Mouse (Mus musculus) limb, embryonic 15.5 days (tissue): ENCODE data around the gene Fam173b. TPM values are rescaled to one million over a fixed set of nuclear protein-coding genes. Genes with fewer than 3 reads are reported as not detected.

Experiments used
- ATAC-seq: fragments of 200-750 bp; cut with Nextera tagmentation; 2 replicates; pipeline ENCODE4 v1.8.0; 2017; ENCODE audit warnings: low read depth, moderate TSS enrichment; ENCODE audit not compliant: insufficient number of reproducible peaks, low FRiP score, low TSS enrichment
- H3K27ac ChIP-seq: fragments of 300-500 bp; sonication (generic); 2 replicates; pipeline ENCODE4 v1.5.1; 2015; ENCODE audit warnings: moderate library complexity, mild to moderate bottlenecking, inconsistent platforms
- H3K27me3 ChIP-seq: fragments of 300-500 bp; sonication (generic); 2 replicates; pipeline ENCODE4 v1.6.1; 2015; ENCODE audit warnings: inconsistent platforms
- H3K36me3 ChIP-seq: fragments of 300-500 bp; sonication (generic); 2 replicates; pipeline ENCODE4 v1.6.1; 2015; ENCODE audit warnings: inconsistent platforms
- H3K4me1 ChIP-seq: fragments of 300-500 bp; sonication (generic); 2 replicates; pipeline ENCODE4 v1.6.1; 2015; ENCODE audit warnings: inconsistent platforms
- H3K4me2 ChIP-seq: fragments of 300-500 bp; sonication (generic); 2 replicates; pipeline ENCODE4 v1.6.1; 2015; ENCODE audit warnings: mild to moderate bottlenecking, inconsistent platforms
- H3K4me3 ChIP-seq: fragments of 300-500 bp; sonication (generic); 2 replicates; pipeline ENCODE4 v1.5.1; 2015; ENCODE audit warnings: mild to moderate bottlenecking, inconsistent platforms
- H3K9ac ChIP-seq: fragments of 300-500 bp; sonication (generic); 2 replicates; pipeline ENCODE4 v1.6.1; 2015; ENCODE audit warnings: inconsistent platforms
- H3K9me3 ChIP-seq: fragments of 300-500 bp; sonication (generic); 2 replicates; pipeline ENCODE4 v1.6.1; 2016; ENCODE audit warnings: inconsistent platforms
- WGBS: fragments of 180-500 bp; shearing (Covaris S2); methylation state at CpG from one replicate; pipeline ENCODE4 v1.1.7; 2015; 5-methylcytosine and 5-hydroxymethylcytosine counted together
- polyA plus RNA-seq: library from polyadenylated mRNA; unstranded; fragments of >200 nt; fragmentation: Nextera tagmentation; extraction: Ambion mirVana; gene quantifications from 2 replicates; pipeline ENCODE4 v1.2.1, GENCODE M21; 2015

Fam173b gene
- polyA plus RNA-seq = 12.5 and 14.3 TPM in 2 replicates

DNA sequence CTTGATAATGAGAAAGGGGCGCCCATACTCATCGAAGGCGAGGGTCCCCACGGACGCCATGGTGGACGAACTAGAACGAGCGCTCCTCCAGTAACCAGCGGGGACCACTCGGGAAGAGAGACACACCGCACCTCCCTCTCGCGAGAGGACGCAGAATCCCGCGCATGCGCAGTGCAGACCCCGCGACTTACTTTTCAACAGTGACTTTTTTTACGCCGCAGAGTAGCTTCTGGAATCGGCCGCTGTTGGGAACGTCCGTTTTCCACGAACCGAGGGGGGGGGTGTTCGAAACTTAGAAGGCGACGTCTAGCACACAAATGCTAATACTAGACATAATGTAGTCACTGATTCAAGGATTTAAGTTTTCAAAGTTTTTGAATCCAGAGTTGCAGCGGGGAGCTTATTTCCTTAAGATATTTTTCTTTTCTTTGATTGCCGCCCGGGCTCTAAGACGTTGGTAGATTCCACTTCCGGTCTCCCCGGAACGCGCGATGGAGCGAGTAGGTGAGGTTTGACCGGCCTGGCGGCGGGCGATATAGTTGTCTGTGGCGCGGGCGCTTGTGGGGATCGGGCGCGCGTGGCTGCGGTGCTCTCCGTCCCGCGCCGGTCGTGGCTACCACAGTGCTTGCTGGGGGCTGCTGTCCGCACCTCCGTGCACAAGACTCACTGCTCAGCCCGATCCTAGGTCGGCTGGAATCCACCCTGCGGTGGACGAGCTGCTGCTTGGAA is at the start of gene Fam173b, which contains the start of gene Cct5:
Gene Fam173b (plus strand): TSS at position 207 of the 729 bp plus-strand sequence.
Gene Cct5 (minus strand): TSS at position 159 of the 729 bp plus-strand sequence.
- H3K27me3 ChIP-seq = no peaks in the 10 kb centered on the region
- peaks cover 22% of the 10 kb centered on the region for H3K4me1 ChIP-seq
- under 1% methylated on average over 63 of the region's 63 CpGs for WGBS
- H3K27ac ChIP-seq = peak within 1 kb of the TSS; percentile 97
- no peaks in the 10 kb centered on the region for H3K9me3 ChIP-seq
- peak within 1 kb of the TSS; percentile 83 for H3K9ac ChIP-seq
- H3K4me3 ChIP-seq = peak within 1 kb of the TSS; percentile 74
- peak; percentile 85 for ATAC-seq
- H3K4me2 ChIP-seq = peak within 1 kb of the TSS; percentile 84
- H3K36me3 ChIP-seq = peaks cover 6% of the 10 kb centered on the region; the same call in 1 of the 2 replicates

DNA sequence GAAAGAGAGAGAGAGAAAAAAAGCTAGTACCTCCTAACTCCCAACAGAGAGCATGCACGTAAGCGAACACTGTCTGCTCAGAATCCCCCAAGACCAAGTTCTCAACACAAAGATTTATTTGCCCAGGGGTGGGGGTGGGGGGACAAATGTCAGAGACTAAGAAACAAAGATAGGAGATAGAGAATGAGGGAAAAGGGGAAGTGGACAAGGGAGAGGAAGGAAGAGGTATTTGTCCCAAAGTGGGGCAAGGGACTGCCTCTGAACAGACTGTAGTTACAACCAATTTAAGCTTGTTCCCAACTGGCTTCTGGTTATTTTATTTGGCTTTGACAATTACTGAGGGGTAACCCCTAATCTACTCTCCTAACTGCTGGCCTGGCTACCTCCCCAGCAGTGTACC is 46.8 kb upstream of the Fam173b start:
- Histone ChIP-seq H3K27ac (no peak overlapping the region), H3K4me1 (no peaks in the 10 kb centered on the region), H3K9ac (no peak overlapping the region), H3K36me3 (no peaks in the 10 kb centered on the region), H3K27me3 (no peaks in the 10 kb centered on the region), H3K9me3 (no peaks in the 10 kb centered on the region), H3K4me2 (no peak overlapping the region), H3K4me3 (no peak overlapping the region)
- WGBS = 87% methylated on average over 2 of the region's 2 CpGs
- no peak for ATAC-seq

DNA sequence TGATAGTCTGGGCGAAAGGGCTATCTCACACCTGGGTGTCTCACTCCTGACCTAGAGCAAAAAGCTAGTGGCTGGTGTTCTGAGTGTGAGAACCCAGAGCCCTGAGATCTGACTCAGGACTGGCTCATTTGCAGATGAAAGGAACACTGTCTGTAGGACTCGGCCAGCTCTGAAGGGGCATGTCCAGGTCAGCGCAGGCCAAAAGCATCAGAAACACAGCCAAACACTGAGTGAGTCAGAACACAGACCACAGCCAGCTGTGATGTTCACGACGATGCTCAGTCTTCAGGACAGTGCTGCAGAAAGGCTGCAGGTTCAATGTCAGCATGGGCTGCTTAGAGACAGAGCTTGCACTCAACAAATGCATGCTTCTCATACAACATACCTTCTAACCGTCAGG is 40.3 kb upstream of the Fam173b start:
- no peak overlapping the region for H3K4me2 ChIP-seq
- 83% methylated on average over 6 of the region's 6 CpGs for WGBS

DNA sequence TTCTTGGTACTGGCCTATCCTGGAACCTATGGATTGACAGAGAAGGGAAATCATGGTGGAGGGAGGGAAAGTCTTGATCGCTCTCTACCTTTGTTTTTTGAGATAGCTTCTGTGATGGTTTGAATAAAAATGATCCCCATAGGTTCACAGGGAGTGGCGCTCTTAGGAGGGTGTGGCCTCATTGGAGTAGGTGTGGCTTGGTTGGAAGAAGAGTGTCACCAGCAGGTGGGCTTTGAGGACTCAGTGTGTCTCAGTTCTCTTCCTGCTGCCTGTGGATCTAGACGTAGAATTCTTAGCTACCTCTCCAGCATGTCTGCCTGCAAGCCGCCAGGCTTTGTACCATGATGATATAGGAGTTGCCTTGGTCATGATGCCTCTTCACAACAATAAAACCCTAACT is 39.7 kb upstream of the Fam173b start:
- H3K9ac ChIP-seq = no peak overlapping the region
- ATAC-seq = no peak
- no peaks in the 10 kb centered on the region for H3K27me3 ChIP-seq
- H3K4me3 ChIP-seq = no peak overlapping the region
- no peak overlapping the region for H3K4me2 ChIP-seq
- H3K4me1 ChIP-seq = peaks cover 7% of the 10 kb centered on the region; the same call in 1 of the 2 replicates
- no peaks in the 10 kb centered on the region for H3K9me3 ChIP-seq
- H3K27ac ChIP-seq = no peak overlapping the region
- no peaks in the 10 kb centered on the region for H3K36me3 ChIP-seq
- 91% methylated on average over 4 of the region's 4 CpGs for WGBS

More for the DNA sequence above, 40.3 kb upstream of the Fam173b start:
- H3K9me3 ChIP-seq = no peaks in the 10 kb centered on the region
- peaks cover 7% of the 10 kb centered on the region; the same call in 1 of the 2 replicates for H3K4me1 ChIP-seq
- no peak overlapping the region for H3K9ac ChIP-seq
- H3K4me3 ChIP-seq = no peak overlapping the region
- H3K27me3 ChIP-seq = no peaks in the 10 kb centered on the region
- no peaks in the 10 kb centered on the region for H3K36me3 ChIP-seq
- ATAC-seq = no peak
- no peak overlapping the region for H3K27ac ChIP-seq

DNA sequence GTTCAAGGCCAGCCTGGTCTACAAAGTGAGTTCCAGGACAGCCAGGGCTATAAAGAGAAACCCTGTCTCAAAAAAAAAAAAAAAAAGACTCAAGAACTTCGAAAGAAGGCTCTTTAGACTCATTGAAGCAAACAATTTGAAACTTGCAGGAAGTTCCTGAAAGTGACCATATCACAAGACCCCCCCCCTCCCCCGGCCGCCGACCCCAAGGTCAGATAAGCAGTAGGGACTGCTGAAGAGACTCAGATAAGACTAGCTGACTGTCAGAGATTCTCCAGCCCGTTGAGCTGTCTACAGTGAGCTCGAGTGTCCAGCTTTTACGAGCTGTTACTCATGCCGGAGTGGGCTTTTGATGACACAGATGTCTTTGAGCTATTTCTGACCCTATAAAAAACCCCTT is 38.8 kb upstream of the Fam173b start:
- Histone ChIP-seq H3K9me3 (no peaks in the 10 kb centered on the region), H3K36me3 (no peaks in the 10 kb centered on the region), H3K9ac (no peak overlapping the region), H3K4me3 (no peak overlapping the region), H3K27me3 (no peaks in the 10 kb centered on the region), H3K27ac (no peak overlapping the region), H3K4me2 (no peak overlapping the region), H3K4me1 (peaks cover 7% of the 10 kb centered on the region; the same call in 1 of the 2 replicates)
- WGBS = 59% methylated on average over 8 of the region's 8 CpGs
- no peak for ATAC-seq

DNA sequence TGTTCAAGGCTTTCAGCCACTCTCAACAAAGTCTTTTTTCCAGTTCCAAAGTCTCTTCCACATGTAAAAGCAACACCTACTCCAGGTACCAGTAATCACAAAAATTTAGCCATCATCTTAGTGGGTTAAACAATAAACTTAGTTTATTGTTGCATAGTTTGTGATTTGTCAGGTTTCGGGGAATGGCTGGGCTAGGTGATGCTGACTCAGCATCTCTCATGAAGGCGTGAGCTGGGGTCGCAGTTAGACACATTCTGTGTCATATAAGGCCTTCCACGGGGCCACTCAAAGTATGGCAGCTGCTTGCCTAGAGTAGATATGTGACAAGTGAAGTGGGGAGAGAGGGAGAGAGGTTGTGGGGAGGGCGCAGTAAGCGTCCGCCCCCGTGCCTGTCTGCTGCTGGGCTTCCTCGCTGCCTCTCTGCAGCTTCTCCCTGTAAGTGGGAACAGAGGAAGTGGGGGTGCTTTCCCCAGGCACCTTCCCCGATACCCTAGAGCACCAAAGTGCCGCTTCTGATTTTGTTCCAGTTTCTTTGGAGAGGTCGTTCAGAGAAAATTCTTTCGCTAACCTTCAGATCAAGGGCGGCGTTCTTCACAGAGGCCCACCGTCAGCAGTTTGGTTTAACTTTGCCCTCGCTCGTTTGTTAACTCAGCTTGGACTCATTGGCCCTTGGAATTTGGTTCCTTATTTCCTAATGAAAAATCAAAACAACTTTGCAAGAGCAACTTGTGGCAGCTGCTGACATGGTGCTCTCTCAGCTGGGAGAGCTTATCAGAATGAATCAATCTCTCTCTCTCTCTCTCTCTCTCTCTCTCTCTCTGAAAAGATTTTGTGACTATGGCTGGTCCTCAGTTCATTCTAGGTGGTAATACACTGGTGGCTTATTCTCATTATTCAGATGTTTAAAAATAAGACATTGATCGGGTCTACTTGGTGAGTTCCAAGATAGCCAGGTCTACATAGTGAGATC is 37.8 kb upstream of the Fam173b start:
- H3K9me3 ChIP-seq = no peaks in the 10 kb centered on the region
- no peaks in the 10 kb centered on the region for H3K36me3 ChIP-seq
- no peak overlapping the region for H3K9ac ChIP-seq
- no peak overlapping the region for H3K27ac ChIP-seq
- ATAC-seq = no peak
- H3K27me3 ChIP-seq = no peaks in the 10 kb centered on the region
- H3K4me3 ChIP-seq = no peak overlapping the region
- H3K4me2 ChIP-seq = no peak overlapping the region
- peaks cover 12% of the 10 kb centered on the region for H3K4me1 ChIP-seq
- 49% methylated on average over 19 of the region's 19 CpGs for WGBS

DNA sequence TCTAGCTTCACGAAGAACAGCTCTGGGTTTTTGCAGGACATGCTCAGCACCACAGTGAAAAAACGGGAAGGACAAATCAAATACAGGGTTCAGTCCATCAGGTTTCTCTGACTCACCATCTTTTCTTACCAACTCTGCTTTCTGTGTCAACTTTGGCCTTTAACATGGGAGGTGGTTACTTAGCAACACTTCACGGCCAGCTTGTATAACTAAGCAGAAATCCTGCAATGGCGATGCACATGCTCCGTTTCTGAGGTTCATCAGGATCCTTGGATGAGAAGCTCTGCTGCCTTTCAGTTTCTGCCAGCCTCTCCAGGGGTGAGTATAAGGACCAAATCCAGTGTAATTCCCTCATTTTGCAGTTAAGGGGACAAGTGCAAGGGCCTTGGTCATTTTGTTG is 36.5 kb upstream of the Fam173b start, which contains the start of gene Cmbl:
Gene Cmbl (plus strand): TSS at position 206 of the 400 bp plus-strand sequence.
- no peak within 1 kb of the TSS for H3K27ac ChIP-seq
- 71% methylated on average over 5 of the region's 5 CpGs for WGBS
- no peak within 1 kb of the TSS for H3K9ac ChIP-seq
- no peak within 1 kb of the TSS for H3K4me2 ChIP-seq
- H3K4me1 ChIP-seq = peaks cover 20% of the 10 kb centered on the region
- no peaks in the 10 kb centered on the region for H3K36me3 ChIP-seq
- ATAC-seq = no peak
- no peak within 1 kb of the TSS for H3K4me3 ChIP-seq
- H3K27me3 ChIP-seq = no peaks in the 10 kb centered on the region
- H3K9me3 ChIP-seq = no peaks in the 10 kb centered on the region

DNA sequence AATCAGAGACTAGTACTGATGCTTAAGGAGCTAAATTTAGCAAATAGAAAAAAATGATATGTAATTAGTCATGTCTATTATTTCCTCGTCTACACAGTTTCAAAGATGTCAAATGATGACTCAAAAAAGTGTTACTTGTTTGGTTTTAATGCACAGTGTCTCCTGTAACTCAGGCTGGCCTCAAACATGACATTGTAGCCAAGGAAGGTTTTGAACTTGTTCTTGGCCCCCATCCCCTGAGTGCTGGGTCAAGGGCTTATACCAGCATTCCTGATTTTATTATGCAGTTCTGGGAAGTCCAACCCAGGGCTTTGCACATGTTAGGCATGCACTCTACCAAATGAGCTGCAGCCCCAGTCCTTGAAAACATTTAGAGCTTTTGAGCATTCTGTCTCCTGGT is 35.9 kb upstream of the Fam173b start:
- ATAC-seq = no peak
- no peaks in the 10 kb centered on the region for H3K9me3 ChIP-seq
- H3K27me3 ChIP-seq = no peaks in the 10 kb centered on the region
- no peak overlapping the region for H3K4me2 ChIP-seq
- no peak overlapping the region for H3K9ac ChIP-seq
- H3K36me3 ChIP-seq = no peaks in the 10 kb centered on the region
- H3K27ac ChIP-seq = no peak overlapping the region
- 73% methylated on average over 1 of the region's 1 CpGs for WGBS
- H3K4me1 ChIP-seq = peaks cover 24% of the 10 kb centered on the region
- no peak overlapping the region for H3K4me3 ChIP-seq

DNA sequence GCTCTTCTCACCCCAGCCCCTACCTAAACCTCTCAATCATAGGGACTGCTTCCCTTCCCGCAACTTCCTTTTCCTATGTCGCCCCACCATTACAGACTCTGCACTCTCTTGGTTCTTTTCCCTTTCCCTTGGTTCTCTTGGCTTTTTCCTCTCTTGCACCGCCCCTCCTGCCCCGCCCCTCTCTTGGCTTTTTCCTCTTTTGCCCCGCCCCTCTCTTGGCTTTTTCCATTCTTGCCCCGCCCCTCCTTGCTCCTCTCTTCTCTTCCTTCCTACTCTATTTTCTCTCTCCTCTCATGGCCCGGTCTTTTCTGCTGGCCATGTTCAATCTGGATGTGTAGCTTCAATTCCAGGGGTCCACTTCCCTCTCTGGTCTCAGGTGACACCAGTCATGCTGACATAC is 34.2 kb upstream of the Fam173b start:
- Histone ChIP-seq H3K9ac (no peak overlapping the region), H3K4me3 (no peak overlapping the region), H3K9me3 (no peaks in the 10 kb centered on the region), H3K4me2 (no peak overlapping the region), H3K27ac (no peak overlapping the region), H3K27me3 (no peaks in the 10 kb centered on the region), H3K4me1 (peaks cover 28% of the 10 kb centered on the region), H3K36me3 (no peaks in the 10 kb centered on the region)
- no peak for ATAC-seq
- 78% methylated on average over 7 of the region's 7 CpGs for WGBS

DNA sequence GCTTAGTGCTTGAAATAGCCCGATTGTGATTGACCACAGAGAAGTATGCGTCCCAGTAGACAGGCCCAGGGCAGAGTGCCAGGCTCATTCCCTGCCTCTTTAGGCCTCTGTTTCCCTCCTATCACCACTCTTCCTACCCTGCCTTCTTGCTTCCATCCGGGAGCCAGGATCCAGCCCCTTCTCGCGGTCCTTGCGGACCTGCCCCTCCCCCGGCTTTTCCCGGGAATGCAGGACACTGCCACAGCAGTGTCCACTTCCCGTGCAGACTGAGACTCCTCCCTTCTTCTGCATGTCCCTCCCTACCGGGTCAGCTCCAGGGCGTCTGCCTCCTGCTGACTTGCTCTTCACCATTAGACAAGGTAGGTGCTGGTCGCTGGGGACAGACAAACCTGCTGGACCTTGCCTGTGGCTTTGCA is 33.1 kb upstream of the Fam173b start:
- Histone ChIP-seq H3K9me3 (no peaks in the 10 kb centered on the region), H3K4me2 (peak overlapping the region; percentile 15; the same call in 1 of the 2 replicates), H3K27ac (no peak overlapping the region), H3K4me1 (peaks cover 29% of the 10 kb centered on the region), H3K27me3 (no peaks in the 10 kb centered on the region), H3K36me3 (no peaks in the 10 kb centered on the region), H3K9ac (no peak overlapping the region), H3K4me3 (no peak overlapping the region)
- 23% methylated on average over 12 of the region's 12 CpGs for WGBS
- ATAC-seq = peak; percentile 55; the same call in 1 of the 2 replicates

DNA sequence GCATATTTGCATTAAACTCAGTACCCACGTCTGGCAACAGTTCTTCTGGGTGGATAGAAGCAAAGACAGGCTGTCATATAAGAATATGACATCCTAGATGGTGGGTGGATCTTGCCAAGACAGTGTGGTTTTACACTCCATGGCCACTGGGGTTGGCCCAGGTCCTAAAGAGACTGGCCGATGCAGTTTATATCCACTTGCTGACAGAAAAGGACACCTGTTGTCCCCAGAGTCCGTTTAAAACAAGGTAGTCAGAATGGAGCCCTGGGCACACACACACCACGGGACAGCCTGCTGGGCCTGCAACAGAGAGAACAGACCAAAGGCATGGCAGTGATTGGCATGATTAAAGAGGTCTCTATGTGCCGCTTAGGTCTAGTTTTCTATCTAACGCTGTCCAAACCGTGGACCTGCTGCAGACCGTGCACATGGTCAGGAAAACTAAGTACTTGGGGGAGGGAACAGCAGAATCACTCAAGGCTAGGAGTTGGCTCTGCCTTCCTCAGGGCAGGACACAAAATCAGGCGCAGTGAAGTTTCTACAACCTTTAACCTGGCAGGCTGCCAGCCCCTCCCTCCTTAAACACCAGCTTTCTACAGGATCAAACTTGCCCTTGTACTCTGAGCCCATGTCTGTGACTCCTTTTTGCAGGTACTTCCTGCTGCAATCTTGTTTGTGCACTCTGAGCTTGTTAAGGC is 32.2 kb upstream of the Fam173b start:
- no peak overlapping the region for H3K9ac ChIP-seq
- no peaks in the 10 kb centered on the region for H3K9me3 ChIP-seq
- H3K4me3 ChIP-seq = no peak overlapping the region
- H3K27me3 ChIP-seq = no peaks in the 10 kb centered on the region
- H3K36me3 ChIP-seq = no peaks in the 10 kb centered on the region
- WGBS = 51% methylated on average over 9 of the region's 9 CpGs
- peaks cover 26% of the 10 kb centered on the region for H3K4me1 ChIP-seq
- peak overlapping the region; percentile 7 for H3K27ac ChIP-seq
- no peak overlapping the region for H3K4me2 ChIP-seq
- ATAC-seq = no peak
